Mouse (Mus musculus) gastrocnemius, postnatal 10 days (tissue): Measurements from ENCODE around the gene Zfp740. TPM values are rescaled to one million over a fixed set of nuclear protein-coding genes. Genes with fewer than 3 reads are reported as not detected.

Experiments
- DNase-seq: peaks from one replicate; pipeline ENCODE4 v3.0.0; 2021; ENCODE audit warnings: mixed read lengths
- total RNA-seq, 2 experiments: library from RNA; stranded (reverse); gene quantifications; 2 replicates each; pipeline ENCODE4 v1.2.3; 2021

Gene Zfp740
- total RNA-seq, 2 experiments from 2014 or later: 42.8 to 52.6 TPM

GRCm38 (mm10) chr15:102248812-102249191, 45.8 kb downstream of the Zfp740 start:
- no peak for DNase-seq

GRCm38 (mm10) chr15:102249251-102249691, 46.2 kb downstream of the Zfp740 start:
- DNase-seq: peak; percentile 38

GRCm38 (mm10) chr15:102249967-102250366, 46.9 kb downstream of the Zfp740 start:
- no peak for DNase-seq

GRCm38 (mm10) chr15:102250521-102250920, 47.5 kb downstream of the Zfp740 start:
- DNase-seq: no peak

GRCm38 (mm10) chr15:102255547-102256255, 52.7 kb downstream of the Zfp740 start:
- DNase-seq: no peak

- no peak for DNase-seq
Measured at GRCm38 (mm10) chr15:102256431-102257201, 53.6 kb downstream of the Zfp740 start.

GRCm38 (mm10) chr15:102257202-102258075, 54.4 kb downstream of the Zfp740 start, which contains the start of gene Rarg:
Rarg (minus strand) TSS chr15:102257517.
- DNase-seq: peak; percentile 44

GRCm38 (mm10) chr15:102258076-102258470, 55.0 kb downstream of the Zfp740 start:
- peak; percentile 52 for DNase-seq

GRCm38 (mm10) chr15:102258581-102259253, 55.7 kb downstream of the Zfp740 start:
- DNase-seq: no peak

GRCm38 (mm10) chr15:102262582-102262981, 59.5 kb downstream of the Zfp740 start:
- DNase-seq: no peak

- DNase-seq: no peak
Measured at GRCm38 (mm10) chr15:102263037-102263436, 60.0 kb downstream of the Zfp740 start.

Other genes with a start within 250 kb of the Zfp740 start
- not detected for gene Krt78, start 249.0 kb upstream of the Zfp740 start, total RNA-seq
- gene Krt8, start 198.8 kb upstream of the Zfp740 start, total RNA-seq: 1 to 10 TPM; 1.4 to 1.7 TPM
- 1 to 10 TPM; 1.5 to 2.5 TPM for gene Krt18, start 175.1 kb upstream of the Zfp740 start, total RNA-seq
- gene Eif4b, start 129.5 kb upstream of the Zfp740 start, total RNA-seq: 100 to 1,000 TPM; 151 to 152 TPM
- 10 to 100 TPM; 38.8 to 41.9 TPM for gene Tns2, start 102.8 kb upstream of the Zfp740 start, total RNA-seq
- 10 to 100 TPM; 14.2 to 14.8 TPM for gene Spryd3, start 67.0 kb upstream of the Zfp740 start, total RNA-seq
- 10 to 100 TPM; 66.0 to 77.5 TPM for gene Igfbp6, start 58.9 kb upstream of the Zfp740 start, total RNA-seq
- under 1 TPM; 0.14 to 0.27 TPM for gene Soat2, start 52.7 kb upstream of the Zfp740 start, total RNA-seq
- 10 to 100 TPM; 23.9 to 25.5 TPM for gene Csad, start 1.5 kb downstream of the Zfp740 start, total RNA-seq
- 1 to 10 TPM in 1 of 2 experiments, under 1 TPM in 1; 0.59 to 1.3 TPM for gene Itgb7, start 28.7 kb downstream of the Zfp740 start, total RNA-seq
- gene Rarg, start 54.3 kb downstream of the Zfp740 start, total RNA-seq: 10 to 100 TPM; 12.4 to 22.2 TPM
- gene Gm9918, start 67.3 kb downstream of the Zfp740 start, total RNA-seq: not detected
- gene Mfsd5, start 76.2 kb downstream of the Zfp740 start, total RNA-seq: 10 to 100 TPM; 16.1 to 17.6 TPM
- 1 to 10 TPM; 5.3 to 7.8 TPM for gene Espl1, start 93.0 kb downstream of the Zfp740 start, total RNA-seq
- 100 to 1,000 TPM; 278 to 289 TPM for gene Pfdn5, start 122.9 kb downstream of the Zfp740 start, total RNA-seq
- gene Myg1, start 128.5 kb downstream of the Zfp740 start, total RNA-seq: 10 to 100 TPM; 18.7 to 20.8 TPM
- gene Aaas, start 147.5 kb downstream of the Zfp740 start, total RNA-seq: 10 to 100 TPM in 1 of 2 experiments, 1 to 10 TPM in 1; 7.8 to 11.1 TPM
- gene Sp7, start 163.9 kb downstream of the Zfp740 start, total RNA-seq: 1 to 10 TPM in 1 of 2 experiments, under 1 TPM in 1; 0.14 to 7.4 TPM
- 10 to 100 TPM; 32.9 to 43.2 TPM for gene Sp1, start 202.9 kb downstream of the Zfp740 start, total RNA-seq
- gene Amhr2, start 242.1 kb downstream of the Zfp740 start, total RNA-seq: 1 to 10 TPM; 4.1 to 5.8 TPM